ENCODE assay signal across 13 mouse cellular contexts in the genomic region with DNA sequence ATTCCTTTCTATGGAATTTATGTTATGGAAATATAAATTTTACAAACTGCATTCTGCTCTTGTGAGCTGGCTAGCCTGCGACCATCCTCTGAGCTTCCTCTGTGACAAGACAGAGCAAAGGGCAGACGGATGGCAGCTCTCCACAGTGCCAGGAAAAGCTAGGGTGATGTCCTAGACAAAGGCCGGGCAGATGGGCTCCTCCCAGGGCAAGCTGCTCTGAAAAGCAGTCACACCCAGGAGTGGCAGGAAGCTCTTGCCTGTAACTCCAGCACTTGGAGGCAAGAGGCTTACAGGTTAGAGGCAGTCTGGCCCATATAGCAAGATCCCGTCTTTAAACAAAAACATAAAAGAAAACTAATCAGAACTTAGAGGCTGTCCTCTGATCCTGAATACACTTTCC. TPM values are rescaled to one million over a fixed set of nuclear protein-coding genes. Genes with fewer than 3 reads are reported as not detected.
DNase-seq lines count a peak whose midpoint lies in the region; ATAC-seq lines count a peak whose summit lies in the region.
"Had no signal": no experiment of that assay in that cellular context is flagged by ENCODE, and none has a peak within 500 bp of the region (broad histone marks: within the 10 kb centered on the region; RNA-seq: fewer than 3 reads in every experiment).

No protein-coding gene starts in this region.

- H3K4me3 ChIP-seq in liver, embryonic 16.5 days (ENCODE audit: low read depth, low read length): no peak overlapping the region
- H3K4me3 ChIP-seq in liver, embryonic 11.5 days (ENCODE audit: low read depth, low read length): no peak overlapping the region
- H3K4me3 ChIP-seq: heart, embryonic 10.5 days; neural tube, embryonic 12.5 days had no signal

- no peak overlapping the region for H3K4me2 ChIP-seq in liver, embryonic 16.5 days (ENCODE audit: low read depth, low read length)
- H3K4me2 ChIP-seq in liver, embryonic 11.5 days: no peak overlapping the region
- H3K4me2 ChIP-seq: neural tube, embryonic 12.5 days had no signal

- H3K27ac ChIP-seq in liver, embryonic 16.5 days (ENCODE audit: low read length): peak overlapping the region; percentile 2; the same call in 1 of the 2 replicates
- no peak overlapping the region for H3K27ac ChIP-seq in liver, embryonic 11.5 days (ENCODE audit: low read depth, low read length)
- H3K27ac ChIP-seq: macrophage; neural tube, embryonic 12.5 days had no signal

- no peak overlapping the region for H3K9ac ChIP-seq in liver, embryonic 16.5 days (ENCODE audit: low read depth, low read length)
- no peak overlapping the region for H3K9ac ChIP-seq in liver, embryonic 11.5 days (ENCODE audit: low read depth, low read length)

- H3K27me3 ChIP-seq in liver, embryonic 16.5 days (ENCODE audit: control insufficient read depth, insufficient read depth, low read depth, low read length): no peaks in the 10 kb centered on the region
- no peaks in the 10 kb centered on the region for H3K27me3 ChIP-seq in liver, embryonic 11.5 days (replicated peaks; ENCODE audit: control insufficient read depth, insufficient read depth, low read length)
- H3K27me3 ChIP-seq: neural tube, embryonic 12.5 days had no signal

- WGBS in liver, embryonic 16.5 days (ENCODE audit: insufficient replicate concordance): 70% methylated on average over 4 of the region's 4 CpGs
- 72% methylated on average over 4 of the region's 4 CpGs for WGBS in liver, embryonic 11.5 days

- H3K9me3 ChIP-seq in liver, embryonic 16.5 days (replicated peaks; ENCODE audit: control insufficient read depth, low read length): no peaks in the 10 kb centered on the region
- no peaks in the 10 kb centered on the region for H3K9me3 ChIP-seq in liver, embryonic 11.5 days (ENCODE audit: control insufficient read depth, low read length)
- H3K9me3 ChIP-seq: heart, embryonic 10.5 days; neural tube, embryonic 12.5 days had no signal

- H3K36me3 ChIP-seq in liver, embryonic 16.5 days (ENCODE audit: control insufficient read depth, insufficient read depth): peaks cover 31% of the 10 kb centered on the region
- peaks cover 19% of the 10 kb centered on the region for H3K36me3 ChIP-seq in liver, embryonic 11.5 days (ENCODE audit: control insufficient read depth, insufficient read depth, low read length)

- DNase-seq in embryo, embryonic 10.5 days (ENCODE audit: low spot score): peak; percentile 11
- no peak for DNase-seq in embryo, embryonic 10 days (ENCODE audit: low spot score)
- no peak for DNase-seq in liver, embryonic 11.5 days (ENCODE audit: low spot score)
- DNase-seq in cerebellum, adult 9-10 months: peak; percentile 77
- peak; percentile 77 for DNase-seq in lung, postnatal 10 days
- DNase-seq in B cell, adult 2 months: no peak

- ATAC-seq in liver, embryonic 16.5 days (ENCODE audit: low read depth): no peak
- ATAC-seq in liver, embryonic 11.5 days (replicated peaks; ENCODE audit: low FRiP score): no peak
- ATAC-seq in granulocyte monocyte progenitor cell, adult 5-6 weeks (replicated peaks; ENCODE audit: poor library complexity, severe bottlenecking): no peak

- peaks cover 18% of the 10 kb centered on the region for H3K4me1 ChIP-seq in liver, embryonic 16.5 days (ENCODE audit: control insufficient read depth, low read depth, low read length)
- peaks cover 19% of the 10 kb centered on the region for H3K4me1 ChIP-seq in liver, embryonic 11.5 days (replicated peaks; ENCODE audit: control insufficient read depth, insufficient read depth, low read length)

RNA-seq across cellular contexts. Expression of gene Git2, which starts 19.3 kb away (rescaled TPM):
- 15.4 and 16.1 TPM in 2 replicates for polyA plus RNA-seq in liver, embryonic 16.5 days (2015; fragmentation: Nextera tagmentation; extraction: Ambion mirVana)
- polyA plus RNA-seq in liver, embryonic 11.5 days (2014; fragmentation: Nextera tagmentation; extraction: Ambion mirVana): 37.5 and 46.1 TPM in 2 replicates
- total RNA-seq in granulocyte monocyte progenitor cell, adult 5-6 weeks (2014; fragmentation: Nextera tagmentation): 113 and 128 TPM in 2 replicates
- 77.9 and 117 TPM in 2 replicates for total RNA-seq in granulocyte monocyte progenitor cell, adult 5-6 weeks (2017)

RNA-seq across cellular contexts. Expression of gene Ankrd13a, which starts 20.1 kb away (rescaled TPM):
- polyA plus RNA-seq in liver, embryonic 16.5 days (2015; fragmentation: Nextera tagmentation; extraction: Ambion mirVana): 10.0 and 11.8 TPM in 2 replicates
- polyA plus RNA-seq in liver, embryonic 11.5 days (2014; fragmentation: Nextera tagmentation; extraction: Ambion mirVana): 81.2 and 96.5 TPM in 2 replicates
- total RNA-seq in granulocyte monocyte progenitor cell, adult 5-6 weeks (2014; fragmentation: Nextera tagmentation): 271 and 278 TPM in 2 replicates
- total RNA-seq in granulocyte monocyte progenitor cell, adult 5-6 weeks (2017): 310 and 331 TPM in 2 replicates

RNA-seq across cellular contexts. Expression of gene 1500011B03Rik, which starts 28.7 kb away (rescaled TPM):
- polyA plus RNA-seq in liver, embryonic 16.5 days (2015; fragmentation: Nextera tagmentation; extraction: Ambion mirVana): 19.4 and 22.7 TPM in 2 replicates
- 70.3 and 75.6 TPM in 2 replicates for polyA plus RNA-seq in liver, embryonic 11.5 days (2014; fragmentation: Nextera tagmentation; extraction: Ambion mirVana)
- total RNA-seq in granulocyte monocyte progenitor cell, adult 5-6 weeks (2014; fragmentation: Nextera tagmentation): 44.4 and 76.8 TPM in 2 replicates
- 44.0 and 57.4 TPM in 2 replicates for total RNA-seq in granulocyte monocyte progenitor cell, adult 5-6 weeks (2017)

RNA-seq across cellular contexts. Expression of gene 4930519G04Rik, which starts 58.9 kb away (rescaled TPM):
- not detected in 2 replicates for polyA plus RNA-seq in liver, embryonic 16.5 days (2015; fragmentation: Nextera tagmentation; extraction: Ambion mirVana)
- not detected in 2 replicates for polyA plus RNA-seq in liver, embryonic 11.5 days (2014; fragmentation: Nextera tagmentation; extraction: Ambion mirVana)
- total RNA-seq in granulocyte monocyte progenitor cell, adult 5-6 weeks (2014; fragmentation: Nextera tagmentation): 1.6 TPM in 1 of 2 replicates, not detected in the other
- total RNA-seq in granulocyte monocyte progenitor cell, adult 5-6 weeks (2017): not detected in 2 replicates
- total RNA-seq: layer of hippocampus, adult 18-20 months; left cerebral cortex, postnatal 36 days had no signal
- polyA plus RNA-seq: heart, embryonic 10.5 days; macrophage; neural tube, embryonic 12.5 days had no signal

Comparison
In these comparisons a context has a peak if more than half of its experiments do, and no peak if none do; other contexts are left out.
1. DNase-seq: peak in embryo, embryonic 10.5 days (single experiment), cerebellum, adult 9-10 months (single experiment) and lung, postnatal 10 days (single experiment); none in embryo, embryonic 10 days (single experiment), liver, embryonic 11.5 days (single experiment) and B cell, adult 2 months (0 of 2).